Mouse (Mus musculus): ENCODE data around the gene Kiss1.

GRCm38 (mm10) chr1:133363276-133364021 is 41.8 kb downstream of the Kiss1 start, which contains the start of gene Etnk2:
- TF ChIP-seq POLR2A (IDR thresholded peaks at IDR 0.05; ENCODE audit: borderline replicate concordance, insufficient read depth, low read length) (no peak), CTCF (IDR thresholded peaks at IDR 0.05; ENCODE audit: borderline replicate concordance, insufficient read depth, low read depth, low read length) (no peak)
